Mouse (Mus musculus) heart, postnatal 4 days (tissue): ENCODE measurements at regions not wholly inside any gene's neighbourhood (a gene's known extent, or its start where the extent isn't known, plus 50 kb on each side); places are given as distances from the start of the nearest gene placed in this dataset.

Experiments used
- DNase-seq: peaks from one replicate; pipeline ENCODE4 v3.0.0; 2021

- peak; percentile 65 for DNase-seq
These were observed 408.1 kb upstream of the Frg1 start for GRCm38 (mm10) chr8:41824928-41825327.

DNA sequence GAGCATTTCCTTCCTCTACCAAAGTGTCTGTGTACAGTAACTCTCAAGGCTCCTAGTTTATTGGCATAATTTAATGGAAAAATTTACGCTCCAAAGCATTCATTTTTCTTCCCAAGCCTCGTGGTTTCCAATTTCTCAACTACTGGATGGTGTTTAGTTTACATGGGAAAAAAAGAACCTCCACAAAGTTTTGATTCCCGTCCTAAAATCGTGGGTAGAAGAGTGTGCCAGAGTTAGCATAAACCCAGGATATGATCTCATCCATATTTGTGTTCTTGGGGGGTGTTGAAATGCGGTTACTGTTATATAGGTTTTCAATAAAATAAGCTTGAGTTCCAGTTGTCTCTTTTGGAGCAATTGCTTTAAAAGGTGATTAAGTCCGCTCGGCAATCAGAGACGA, 406.2 kb upstream of the Frg1 start:
- no peak for DNase-seq

DNA sequence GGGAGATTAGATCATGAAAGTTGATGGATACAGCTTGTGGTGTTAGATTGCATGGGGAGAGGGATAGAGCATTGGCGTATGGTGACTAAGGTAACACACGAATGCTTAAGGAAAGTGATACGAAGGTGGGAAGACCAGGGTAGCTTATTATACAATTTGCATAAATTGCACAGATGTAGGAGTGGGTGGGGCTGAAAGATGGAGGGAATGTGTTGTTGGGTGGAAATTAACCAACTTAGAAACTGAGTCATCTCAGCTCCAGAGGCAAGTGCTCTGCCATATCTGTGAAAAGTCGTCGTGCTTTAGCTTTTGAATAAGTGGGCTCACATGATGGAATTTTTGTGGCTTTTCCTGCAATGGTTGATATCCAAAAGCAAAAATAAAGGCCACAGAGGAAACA, 404.8 kb upstream of the Frg1 start:
- no peak for DNase-seq

- no peak for DNase-seq
These were observed 403.9 kb upstream of the Frg1 start for GRCm38 (mm10) chr8:41820605-41821395.

DNA sequence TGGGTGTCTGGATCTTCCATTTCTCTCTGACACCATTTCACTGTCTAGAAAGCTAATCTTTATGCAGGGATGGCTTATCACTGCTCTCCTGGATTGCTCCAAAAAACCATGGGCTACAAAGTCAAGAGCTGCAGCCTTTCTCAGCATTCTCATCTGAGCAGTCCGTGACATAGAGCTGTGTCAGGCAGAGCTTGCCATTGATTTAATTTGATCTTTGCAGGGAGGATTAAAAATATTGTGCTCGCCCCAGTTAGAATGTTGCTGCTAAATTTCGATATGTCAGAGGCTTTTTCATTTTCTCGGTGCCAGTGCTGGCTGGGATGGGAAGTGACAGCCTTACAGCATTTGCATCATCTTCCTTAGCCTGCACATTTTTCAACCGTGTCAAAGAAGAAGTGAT, 401.7 kb upstream of the Frg1 start:
- DNase-seq, result no peak

GRCm38 (mm10) chr8:41818079-41818478, 401.2 kb upstream of the Frg1 start:
- DNase-seq, result no peak

DNA sequence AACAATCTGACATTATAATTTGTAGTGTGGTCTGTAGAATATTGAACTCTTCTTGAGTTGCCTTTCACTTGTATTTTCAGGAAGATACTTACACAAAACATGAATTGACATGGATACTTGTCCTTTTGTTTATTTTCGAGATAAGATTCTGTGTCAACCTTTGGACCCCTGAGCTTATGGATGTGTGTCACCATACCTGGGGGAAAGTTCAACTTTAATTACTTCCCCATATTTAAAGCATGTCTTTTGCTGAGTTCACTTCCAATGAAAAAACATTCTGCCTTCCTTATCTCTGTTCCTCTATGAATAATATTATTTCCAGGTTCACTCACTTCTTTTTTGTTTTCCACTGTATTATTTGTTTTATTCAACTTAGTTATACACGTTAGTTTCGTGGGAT, 398.4 kb upstream of the Frg1 start:
- no peak for DNase-seq

GRCm38 (mm10) chr8:41795625-41796024, 378.8 kb upstream of the Frg1 start:
- DNase-seq, result no peak

DNA sequence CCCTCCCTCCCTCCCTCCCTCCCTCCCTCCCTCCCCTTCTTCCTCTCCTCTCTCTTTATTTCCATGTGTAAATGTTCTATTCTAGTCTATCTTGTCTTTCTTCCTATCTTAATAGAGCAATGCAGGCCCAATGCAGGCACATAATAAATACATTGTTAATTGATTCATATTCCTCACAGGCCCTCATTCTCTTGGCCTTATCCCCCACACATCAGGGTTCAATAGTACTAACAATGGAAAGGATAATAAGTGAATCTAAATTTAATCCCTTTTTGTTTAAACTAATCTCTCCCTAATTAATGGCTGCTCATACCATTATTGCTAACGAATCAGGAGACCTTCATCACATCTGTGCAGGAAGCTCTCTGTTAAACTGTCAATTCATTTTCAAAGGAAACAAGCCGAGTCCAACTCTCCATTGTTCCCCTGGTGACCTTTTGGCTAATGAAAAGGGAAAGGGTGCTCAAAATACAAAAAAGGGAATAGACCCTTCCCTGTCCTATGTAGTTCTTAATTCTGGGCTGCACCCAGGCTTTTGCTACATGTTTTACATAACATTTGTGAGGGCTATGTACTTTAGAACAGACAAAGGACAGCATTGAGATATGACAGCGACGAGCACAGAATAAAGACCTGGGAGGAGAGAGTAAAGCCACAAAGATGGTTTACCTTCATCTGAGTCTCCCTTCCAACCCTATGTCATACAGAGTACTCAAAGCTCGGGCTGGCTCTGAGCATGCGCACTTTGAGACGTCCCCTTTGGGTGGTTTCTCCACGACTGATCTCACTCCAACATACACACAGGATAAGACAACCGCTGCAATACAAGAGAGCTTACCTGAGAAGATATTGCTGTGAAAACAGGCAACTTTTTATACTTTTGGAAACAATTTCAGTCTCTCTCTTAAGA, 370.3 kb upstream of the Frg1 start:
- DNase-seq, result no peak

DNA sequence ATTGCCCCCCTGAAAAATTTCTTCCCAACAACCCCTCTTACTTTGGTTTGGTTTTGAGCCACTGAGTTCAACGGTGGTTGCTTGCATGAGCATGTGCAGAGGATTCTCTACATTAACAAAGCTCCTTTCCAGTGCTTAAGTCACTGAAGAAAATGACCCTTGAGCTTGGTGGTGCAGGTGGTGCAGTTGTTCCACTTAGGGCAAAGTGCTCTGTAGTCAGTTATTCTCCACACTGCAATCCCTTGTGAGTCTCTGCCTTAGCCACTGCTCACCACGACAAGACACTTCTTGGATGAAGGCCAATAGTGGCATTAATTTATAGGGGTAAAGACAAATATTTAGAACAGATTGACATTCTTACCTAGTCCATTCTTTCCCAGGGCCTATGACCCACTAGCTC, 369.1 kb upstream of the Frg1 start:
- DNase-seq, result no peak

- no peak for DNase-seq
These were observed 366.0 kb upstream of the Frg1 start for GRCm38 (mm10) chr8:41782837-41783236.

GRCm38 (mm10) chr8:41779459-41779858, 362.6 kb upstream of the Frg1 start:
- DNase-seq, result no peak

- no peak for DNase-seq
These were observed 354.9 kb upstream of the Frg1 start for GRCm38 (mm10) chr8:41771729-41772128.

- DNase-seq, result no peak
These were observed 336.6 kb upstream of the Frg1 start for GRCm38 (mm10) chr8:41753481-41753880.

- no peak for DNase-seq
These were observed 335.8 kb upstream of the Frg1 start for GRCm38 (mm10) chr8:41752641-41753040.

DNA sequence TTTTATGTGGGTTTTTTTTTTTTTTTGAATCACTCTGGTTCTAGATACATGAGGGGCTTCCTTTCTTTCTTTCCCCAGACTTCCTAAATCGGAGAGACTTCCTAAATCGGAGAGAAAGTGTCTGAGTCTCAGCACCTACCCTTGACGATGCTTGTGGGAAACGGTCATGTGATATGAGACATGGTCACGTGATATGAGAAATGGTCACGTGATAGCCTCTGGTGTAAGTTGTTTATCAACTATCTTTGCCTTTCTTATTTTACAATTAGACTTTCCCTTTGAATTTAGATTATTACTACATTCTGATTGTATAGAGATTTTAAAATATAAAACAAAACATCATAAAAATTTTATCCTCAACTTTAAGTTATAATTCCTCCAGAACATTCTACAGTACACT, 330.1 kb upstream of the Frg1 start:
- no peak for DNase-seq

GRCm38 (mm10) chr8:41742796-41743670, 326.2 kb upstream of the Frg1 start:
- DNase-seq, result no peak

GRCm38 (mm10) chr8:41717002-41717401, 300.1 kb upstream of the Frg1 start:
- DNase-seq, result no peak

DNA sequence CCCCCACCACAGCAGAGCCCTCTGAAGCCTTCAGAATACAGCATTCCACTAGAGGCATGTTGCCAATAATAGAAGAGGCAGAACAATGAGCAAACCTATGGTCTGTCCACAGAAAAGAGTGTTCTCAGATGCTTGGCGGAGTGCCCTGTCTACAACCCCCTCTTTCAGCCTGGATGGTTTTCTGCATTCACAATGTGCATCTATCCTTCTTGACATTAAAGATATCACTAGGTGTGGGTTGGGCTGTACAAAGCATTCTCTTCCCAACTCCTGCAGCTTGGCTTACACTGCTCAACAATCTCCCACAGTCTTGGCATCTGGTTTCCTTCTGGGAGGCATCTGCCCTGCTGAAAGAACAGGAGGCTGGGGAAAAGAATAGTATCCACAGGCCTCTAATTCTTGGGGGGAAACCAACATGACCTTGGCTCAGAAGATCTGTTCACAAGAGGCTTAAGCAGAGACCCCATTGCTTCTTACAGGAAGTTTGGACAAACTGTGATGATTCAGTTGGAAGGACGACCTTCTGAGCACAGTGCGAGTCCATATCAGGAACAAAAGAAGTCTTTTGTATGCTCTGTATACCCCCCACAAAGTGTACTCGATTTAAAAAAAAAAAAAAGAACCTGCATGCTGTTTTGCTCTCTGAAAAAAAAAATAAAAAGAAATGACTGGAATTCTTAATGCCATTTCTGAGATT, 296.9 kb upstream of the Frg1 start:
- DNase-seq, result peak; percentile 6

GRCm38 (mm10) chr8:41703927-41704924, 287.4 kb upstream of the Frg1 start:
- no peak for DNase-seq
